23 mouse cellular contexts compared by ENCODE assay signal in genomic region chr5:99720554-99720953, GRCm38 (mm10).
"Had no signal": no experiment of that assay in that cellular context is flagged by ENCODE, and none has a peak within 500 bp of the region (broad histone marks: within the 10 kb centered on the region; RNA-seq: fewer than 3 reads in every experiment).

No protein-coding gene starts in this region.

- ATAC-seq: forebrain, embryonic 16.5 days; hindbrain, embryonic 16.5 days; inflammation-experienced regulatory T-cells, adult 6 months; intestine, embryonic 15.5 days; intestine, postnatal 0 days had no signal

- H3K4me3 ChIP-seq: gastrocnemius, adult 2 months; heart, adult 2 months; heart, embryonic 10.5 days; heart, embryonic 12.5 days; intestine, embryonic 15.5 days; layer of hippocampus, adult 2 months; left cerebral cortex, adult 2 months; limb, embryonic 10.5 days; limb, embryonic 12.5 days had no signal

- H3K27ac ChIP-seq: gastrocnemius, adult 2 months; heart, adult 2 months; heart, embryonic 10.5 days; hindbrain, embryonic 14.5 days; intestine, embryonic 15.5 days; layer of hippocampus, adult 2 months; left cerebral cortex, adult 2 months; limb, embryonic 10.5 days; limb, embryonic 12.5 days had no signal

- H3K36me3 ChIP-seq: heart, embryonic 10.5 days; heart, embryonic 12.5 days; intestine, embryonic 15.5 days; limb, embryonic 12.5 days had no signal

- H3K9me3 ChIP-seq: heart, embryonic 10.5 days; heart, embryonic 12.5 days; intestine, embryonic 15.5 days; limb, embryonic 10.5 days; limb, embryonic 12.5 days had no signal

- H3K4me1 ChIP-seq: intestine, embryonic 15.5 days had no signal

- H3K9ac ChIP-seq: heart, embryonic 12.5 days; hindbrain, embryonic 14.5 days; intestine, embryonic 15.5 days; limb, embryonic 12.5 days had no signal

- DNase-seq: gastrocnemius, adult 2 months; gastrocnemius, postnatal 10 days; gastrocnemius, postnatal 25 days; heart, adult 2 months; heart, postnatal 10 days; heart, postnatal 4 days; kidney, adult 18-20 months; kidney, adult 8-10 months; kidney, postnatal 10 days; kidney, postnatal 25 days; kidney, postnatal 4 days had no signal

- H3K4me2 ChIP-seq: heart, embryonic 12.5 days; hindbrain, embryonic 14.5 days; intestine, embryonic 15.5 days; limb, embryonic 12.5 days had no signal

- H3K27me3 ChIP-seq: heart, embryonic 12.5 days; intestine, embryonic 15.5 days; limb, embryonic 12.5 days had no signal
